Mouse (Mus musculus): ENCODE results near the gene Adcy2. TPM values are rescaled to one million over a fixed set of nuclear protein-coding genes. Genes with fewer than 3 reads are reported as not detected.

Adcy2 gene
- total RNA-seq, 2 experiments from 2014 or later, result 106 to 116 TPM

DNA sequence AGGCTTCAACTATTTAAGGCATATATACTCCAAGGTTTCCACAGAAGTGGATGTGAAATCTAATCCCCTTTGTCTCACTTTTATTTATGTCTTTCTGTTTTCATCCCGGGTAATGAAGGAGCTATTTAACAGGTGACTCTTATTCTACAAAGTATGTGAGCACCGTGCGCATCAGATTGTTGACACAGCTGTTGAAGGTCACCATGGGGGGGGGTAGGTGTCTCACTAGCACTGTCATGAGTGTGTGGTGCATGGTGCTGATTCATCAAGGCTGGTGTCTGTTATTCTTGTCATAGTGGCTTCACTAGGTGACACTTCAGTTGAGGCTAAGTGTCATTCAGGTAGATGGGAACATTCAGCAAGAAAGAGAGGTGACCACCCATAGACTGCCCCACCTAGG lies 234.7 kb downstream of the Adcy2 start:
- intact Hi-C loops (cut with DNase I), result no loop called here
- DNase-seq (ENCODE audit: low spot score in 2 of 2), result no peak

DNA sequence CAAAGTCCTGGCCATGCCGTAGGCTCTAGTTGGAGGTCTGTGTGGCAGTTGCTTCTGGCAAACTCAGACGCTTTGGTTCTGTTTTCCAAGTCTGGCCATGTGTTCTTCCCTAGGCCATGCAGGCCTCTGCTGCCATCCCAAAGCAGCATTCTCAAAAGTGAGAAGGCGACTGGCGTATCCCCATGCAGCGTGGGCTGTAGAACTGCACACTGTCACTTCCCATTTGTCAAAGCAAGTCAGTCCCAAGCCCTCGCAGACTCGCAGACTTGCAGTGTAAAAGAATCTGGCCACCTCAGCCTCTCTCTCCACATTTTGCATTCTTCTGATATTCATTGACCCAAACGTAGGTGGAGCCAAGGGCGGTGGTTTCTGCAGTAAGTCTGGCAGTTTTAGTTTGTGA lies 249.5 kb downstream of the Adcy2 start:
- peak; percentile 18 to 43 for DNase-seq (ENCODE audit: low spot score in 2 of 2)
- intact Hi-C loops (cut with DNase I), result no loop called here

GRCm38 (mm10) chr13:68749370-68749769 lies 250.0 kb downstream of the Adcy2 start:
- intact Hi-C loops (cut with DNase I), result no loop called here
- DNase-seq (ENCODE audit: low spot score in 2 of 2), result no peak

DNA sequence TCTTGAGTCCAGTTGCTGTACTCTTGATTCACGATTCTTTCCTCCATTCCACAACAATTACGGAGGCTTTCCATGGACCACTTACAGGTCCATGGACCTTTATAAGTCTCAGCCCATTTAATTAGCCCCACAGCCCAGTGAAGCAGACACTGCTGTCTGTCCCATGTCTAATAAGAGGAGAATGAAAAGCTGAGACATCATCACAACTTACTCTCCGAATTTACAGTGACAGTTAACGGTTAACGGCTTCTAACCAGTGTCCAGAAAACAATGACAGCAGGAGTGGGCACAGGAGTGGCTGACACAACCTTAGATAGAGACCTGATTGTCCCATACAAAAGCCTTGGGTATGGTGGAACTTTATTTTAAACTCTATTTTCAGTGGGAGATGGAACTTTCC lies 253.9 kb downstream of the Adcy2 start:
- intact Hi-C loops (cut with DNase I), result no loop called here

DNA sequence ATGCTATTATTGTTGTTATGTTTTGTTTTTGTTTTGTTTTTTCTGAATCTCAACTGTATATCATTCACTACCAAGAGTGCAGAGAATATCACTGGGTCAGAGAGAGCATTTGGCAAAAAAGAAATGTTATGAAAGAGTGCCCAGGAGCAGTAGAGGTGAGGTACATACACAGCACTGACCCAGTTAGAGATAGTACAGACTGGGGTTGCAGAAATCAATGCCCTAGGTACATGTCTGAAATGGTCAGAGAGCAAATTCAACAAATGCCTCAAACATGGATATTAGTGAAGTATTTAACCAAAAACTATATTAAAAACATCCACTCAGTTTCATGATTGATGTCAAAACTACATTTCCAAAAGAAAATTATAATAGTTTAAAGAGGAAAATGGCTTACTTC lies 286.7 kb downstream of the Adcy2 start:
- DNase-seq (ENCODE audit: low spot score in 2 of 2), result no peak
- intact Hi-C loops (cut with DNase I), result no loop called here

More for the DNA sequence above, 253.9 kb downstream of the Adcy2 start:
- no peak for DNase-seq (ENCODE audit: low spot score in 2 of 2)

GRCm38 (mm10) chr13:68707296-68707747 lies 292.0 kb downstream of the Adcy2 start:
- peak; percentile 68 to 82 for DNase-seq (ENCODE audit: low spot score in 2 of 2)
- intact Hi-C loops (cut with DNase I), result no loop called here

- no peak for DNase-seq (ENCODE audit: low spot score in 2 of 2)
- intact Hi-C loops (cut with DNase I), result no loop called here
These were observed 314.4 kb downstream of the Adcy2 start for GRCm38 (mm10) chr13:68684919-68685318.

- intact Hi-C loops (cut with DNase I), result no loop called here
- no peak for DNase-seq (ENCODE audit: low spot score in 2 of 2)
These were observed 318.9 kb downstream of the Adcy2 start for GRCm38 (mm10) chr13:68680429-68680828.

GRCm38 (mm10) chr13:68642786-68643185 lies 356.6 kb downstream of the Adcy2 start:
- intact Hi-C loops (cut with DNase I), result no loop called here
- DNase-seq (ENCODE audit: low spot score in 2 of 2), result no peak

- DNase-seq (ENCODE audit: low spot score in 2 of 2), result no peak
- intact Hi-C loops (cut with DNase I), result loop anchor here (10.0 kb wide), 1 partner anchor 448 kb away; no protein-coding TSS in a partner anchor
These were observed 372.3 kb downstream of the Adcy2 start for GRCm38 (mm10) chr13:68627041-68627440.

DNA sequence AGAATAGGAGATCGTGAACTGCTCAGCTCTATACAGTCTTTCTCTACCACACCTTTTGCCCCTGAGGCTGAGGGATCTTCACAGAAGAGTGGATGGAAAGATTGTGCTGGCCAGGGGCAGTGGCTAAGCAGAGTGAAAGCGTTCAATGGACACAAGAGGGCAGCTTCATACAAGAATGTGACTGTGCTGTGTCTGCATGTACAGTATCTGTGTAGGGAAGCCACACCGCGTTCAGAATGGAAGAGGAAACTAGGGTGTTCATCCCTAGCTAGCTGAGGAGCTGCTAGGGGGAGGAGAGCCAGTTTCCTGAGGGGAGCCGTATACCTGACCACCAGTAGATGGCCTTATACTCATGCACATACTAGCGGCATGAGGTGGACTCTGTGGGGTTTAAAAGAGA lies 376.5 kb downstream of the Adcy2 start:
- DNase-seq (ENCODE audit: low spot score in 2 of 2), result peak; percentile 50 to 55
- intact Hi-C loops (cut with DNase I), result loop anchor here (5.0 to 10.0 kb wide), 3 partner anchors 375 to 840 kb away; partner anchors contain the start of gene Adcy2

- intact Hi-C loops (cut with DNase I), result no loop called here
- DNase-seq (ENCODE audit: low spot score in 2 of 2), result no peak
These were observed 391.5 kb downstream of the Adcy2 start for GRCm38 (mm10) chr13:68607652-68608405.

DNA sequence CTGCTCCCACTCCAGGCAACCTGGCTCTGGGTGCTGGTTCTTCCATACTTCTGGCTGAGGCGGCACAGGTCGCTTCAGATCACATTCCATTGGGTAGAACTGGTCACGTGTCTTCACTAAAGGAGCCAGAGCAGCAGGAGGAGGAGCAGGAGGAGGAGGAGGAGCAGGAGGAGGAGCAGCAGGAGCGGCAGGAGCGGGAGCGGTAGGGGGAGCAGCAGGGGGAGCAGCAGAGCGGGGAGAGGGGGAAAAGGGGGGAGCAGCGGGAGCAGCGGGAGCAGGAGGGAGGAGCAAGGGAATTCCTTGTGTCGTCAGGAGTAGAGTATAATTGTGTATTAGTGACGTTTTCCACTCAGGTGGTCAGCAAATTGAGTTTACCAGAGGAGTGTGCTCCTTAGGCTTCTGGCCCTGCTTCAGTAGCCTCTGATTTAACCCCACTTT lies 393.6 kb downstream of the Adcy2 start:
- intact Hi-C loops (cut with DNase I), result no loop called here
- peak; percentile 34 to 39 for DNase-seq (ENCODE audit: low spot score in 2 of 2)

DNA sequence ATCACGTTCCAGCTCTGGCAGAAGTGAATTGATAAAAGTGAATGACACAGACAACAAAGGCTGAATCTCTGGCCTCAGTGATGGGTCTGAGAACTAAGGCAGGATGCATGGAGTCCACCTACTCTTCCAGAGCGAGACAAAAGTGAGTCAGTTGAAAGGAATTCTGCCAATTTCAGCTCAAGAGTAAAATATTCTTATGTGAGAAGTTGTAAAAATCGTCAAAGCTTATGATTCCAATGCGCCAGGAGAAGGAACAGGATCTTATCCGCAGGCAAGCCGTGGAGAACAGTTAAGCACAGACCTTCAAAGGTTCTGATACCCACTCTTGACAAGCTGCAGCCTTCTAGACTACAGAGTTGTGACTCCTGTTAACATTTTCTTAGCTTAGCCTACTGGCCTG lies 396.3 kb downstream of the Adcy2 start:
- intact Hi-C loops (cut with DNase I), result loop anchor here (5.0 kb wide), 2 partner anchors 394 to 859 kb away; partner anchors contain the start of gene Adcy2
- DNase-seq (ENCODE audit: low spot score in 2 of 2), result peak in 1 of 2 experiments; percentile 40

- intact Hi-C loops (cut with DNase I), result loop anchor here (5.0 kb wide), 2 partner anchors 396 to 861 kb away; partner anchors contain the start of gene Adcy2
- peak; percentile 65 to 71 for DNase-seq (ENCODE audit: low spot score in 2 of 2)
These were observed 398.2 kb downstream of the Adcy2 start for GRCm38 (mm10) chr13:68601184-68601583.

DNA sequence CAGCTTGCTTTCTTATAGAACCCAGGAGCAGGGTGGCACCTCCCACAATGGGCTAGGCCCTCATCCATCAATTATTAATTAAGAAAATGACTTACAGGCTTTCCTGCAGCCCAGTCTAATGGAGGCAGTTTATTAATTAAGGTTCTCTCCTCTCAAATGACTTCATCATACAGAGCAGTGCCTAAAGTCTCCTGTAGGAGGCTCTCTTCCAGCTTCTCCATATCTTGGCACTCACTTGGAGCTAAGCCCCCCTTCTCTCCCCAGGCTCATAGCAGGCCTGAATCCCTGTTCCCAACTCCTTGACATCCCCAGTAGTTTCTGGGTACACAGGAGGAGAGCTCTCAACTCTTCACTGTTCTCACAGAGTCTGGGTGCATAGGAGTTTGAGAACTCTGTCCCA lies 400.4 kb downstream of the Adcy2 start:
- intact Hi-C loops (cut with DNase I), result loop anchor here (5.0 kb wide), 1 partner anchor 888 kb away; no protein-coding TSS in a partner anchor
- no peak for DNase-seq (ENCODE audit: low spot score in 2 of 2)

- intact Hi-C loops (cut with DNase I), result loop anchor here (5.0 kb wide), 1 partner anchor 890 kb away; no protein-coding TSS in a partner anchor
- DNase-seq (ENCODE audit: low spot score in 2 of 2), result no peak
These were observed 401.7 kb downstream of the Adcy2 start for GRCm38 (mm10) chr13:68597667-68598066.

- intact Hi-C loops (cut with DNase I), result loop anchor here (5.0 kb wide), 1 partner anchor 890 kb away; no protein-coding TSS in a partner anchor
- peak; percentile 42 to 59 for DNase-seq (ENCODE audit: low spot score in 2 of 2)
These were observed 402.1 kb downstream of the Adcy2 start, which contains the start of gene 1700001L19Rik for GRCm38 (mm10) chr13:68597199-68597598. 1700001L19Rik (plus strand) TSS chr13:68597421.

DNA sequence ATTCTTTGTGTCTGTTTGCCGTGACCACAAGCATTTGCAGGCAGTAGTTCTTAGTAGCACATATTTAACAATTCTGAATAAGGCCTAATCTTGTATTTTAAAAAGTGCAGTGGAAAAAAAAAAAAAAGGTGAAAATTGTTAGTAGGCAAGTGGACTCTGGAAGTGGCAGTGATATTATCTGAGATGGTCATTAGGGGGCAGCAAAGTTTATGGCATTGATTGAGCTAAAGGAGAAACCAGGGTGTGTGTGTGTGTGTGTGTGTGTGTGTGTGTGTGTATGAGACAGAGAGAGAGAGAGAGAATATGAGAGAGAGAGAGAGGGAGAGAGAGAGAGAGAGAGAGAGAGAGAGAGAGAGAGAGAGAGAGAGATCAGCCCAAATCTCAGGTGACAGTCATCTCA lies 405.5 kb downstream of the Adcy2 start:
- intact Hi-C loops (cut with DNase I), result no loop called here
- peak; percentile 48 to 74 for DNase-seq (ENCODE audit: low spot score in 2 of 2)

GRCm38 (mm10) chr13:68588352-68588751 lies 411.0 kb downstream of the Adcy2 start:
- DNase-seq (ENCODE audit: low spot score in 2 of 2), result no peak
- intact Hi-C loops (cut with DNase I), result no loop called here

- no peak for DNase-seq (ENCODE audit: low spot score in 2 of 2)
- intact Hi-C loops (cut with DNase I), result no loop called here
These were observed 413.9 kb downstream of the Adcy2 start for GRCm38 (mm10) chr13:68585441-68585840.

Measured in left cerebral cortex, postnatal 14 days (tissue).